Mouse (Mus musculus) kidney, postnatal 0 days (tissue): ENCODE measurements around the gene Egfl7. TPM values are rescaled to one million over a fixed set of nuclear protein-coding genes. Genes with fewer than 3 reads are reported as not detected.

Experiments used
- ATAC-seq: fragments of 200-750 bp; cut with Nextera tagmentation; replicated peaks from 2 replicates; pipeline ENCODE4 v1.8.0; 2017; ENCODE audit warnings: low read depth, moderate number of reproducible peaks, moderate TSS enrichment, moderate library complexity; ENCODE audit not compliant: low FRiP score
- DNase-seq: peaks from one replicate; pipeline ENCODE4 v3.0.0-alpha.2; 2016; ENCODE audit warnings: low spot score
- H3K27ac ChIP-seq: fragments of 300-500 bp; sonication (generic); 2 replicates; pipeline ENCODE4 v1.5.1; 2014; ENCODE audit warnings: mild to moderate bottlenecking
- H3K27me3 ChIP-seq: fragments of 300-500 bp; sonication (generic); 2 replicates; pipeline ENCODE4 v1.6.1; 2014; ENCODE audit warnings: low read length, mixed read lengths; ENCODE audit not compliant: insufficient read depth
- H3K36me3 ChIP-seq: fragments of 300-500 bp; sonication (generic); 2 replicates; pipeline ENCODE4 v1.6.1; 2014; ENCODE audit warnings: low read length, mixed read lengths; ENCODE audit not compliant: insufficient read depth
- H3K4me1 ChIP-seq: fragments of 300-500 bp; sonication (generic); replicated peaks from 2 replicates; pipeline ENCODE4 v1.6.1; 2014; ENCODE audit warnings: antibody characterized with exemption, low read length, mixed read lengths; ENCODE audit not compliant: insufficient read depth
- H3K4me2 ChIP-seq: fragments of 300-500 bp; sonication (generic); 2 replicates; pipeline ENCODE4 v1.6.1; 2014; ENCODE audit warnings: mild to moderate bottlenecking, low read length, moderate library complexity, mixed read lengths
- H3K4me3 ChIP-seq: fragments of 300-500 bp; sonication (generic); replicated peaks from 2 replicates; pipeline ENCODE4 v1.5.1; 2014; ENCODE audit warnings: low read depth, low read length
- H3K9ac ChIP-seq: fragments of 300-500 bp; sonication (generic); 2 replicates; pipeline ENCODE4 v1.6.1; 2014; ENCODE audit warnings: low read depth, low read length
- H3K9me3 ChIP-seq: fragments of 300-500 bp; sonication (generic); replicated peaks from 2 replicates; pipeline ENCODE4 v1.6.1; 2016; ENCODE audit warnings: low read length, inconsistent platforms, mixed read lengths
- CTCF ChIP-seq: IDR thresholded peaks from 2 replicates; pipeline ENCODE4 v1.5.1; 2016; ENCODE audit warnings: antibody characterized with exemption, low read depth, mild to moderate bottlenecking, moderate library complexity
- WGBS: fragments of 180-500 bp; shearing (Covaris S2); extraction: QIAGEN DNeasy Blood & Tissue Kit; methylation state at CpG from one replicate; pipeline ENCODE4 v1.1.7; 2014; 5-methylcytosine and 5-hydroxymethylcytosine counted together
- polyA plus RNA-seq: library from polyadenylated mRNA; unstranded; fragments of >200 nt; fragmentation: Nextera tagmentation; extraction: Ambion mirVana; gene quantifications from 2 replicates; pipeline ENCODE4 v1.2.1, GENCODE M21; 2015

Gene Egfl7
- polyA plus RNA-seq, 1 experiment from 2014 or later = 211 TPM

- WGBS = 67% methylated on average over 12 of the region's 12 CpGs
- no peak overlapping the region; the same call in 1 of the 2 replicates for H3K27ac ChIP-seq
- no peaks in the 10 kb centered on the region for H3K9me3 ChIP-seq
- ATAC-seq (no peak), DNase-seq (no peak)
- H3K4me3 ChIP-seq = no peak overlapping the region
- peak overlapping the region; percentile 76; the same call in 1 of the 2 replicates for H3K4me2 ChIP-seq
- no peaks in the 10 kb centered on the region for H3K27me3 ChIP-seq
- no peak for TF ChIP-seq CTCF
- peak overlapping the region; percentile 51 for H3K9ac ChIP-seq
- H3K4me1 ChIP-seq = peaks cover 4% of the 10 kb centered on the region; the same call in 1 of the 2 replicates
- peaks cover 21% of the 10 kb centered on the region for H3K36me3 ChIP-seq
These were observed 11.6 kb downstream of the Egfl7 start for GRCm38 (mm10) chr2:26591416-26591815.

GRCm38 (mm10) chr2:26593211-26594021 lies 13.6 kb downstream of the Egfl7 start:
- Histone ChIP-seq H3K36me3 (peaks cover 24% of the 10 kb centered on the region), H3K9ac (no peak overlapping the region), H3K27me3 (no peaks in the 10 kb centered on the region), H3K4me3 (no peak overlapping the region), H3K9me3 (no peaks in the 10 kb centered on the region), H3K4me2 (no peak overlapping the region), H3K27ac (no peak overlapping the region), H3K4me1 (0 out of 2 replicates have a peak, but pooled peaks cover 4% of the 10 kb centered on the region)
- ATAC-seq (no peak), DNase-seq (no peak)
- WGBS = 52% methylated on average over 9 of the region's 9 CpGs
- no peak for TF ChIP-seq CTCF

- Histone ChIP-seq H3K9ac (no peak overlapping the region), H3K4me3 (no peak overlapping the region), H3K27ac (no peak overlapping the region), H3K36me3 (peaks cover 24% of the 10 kb centered on the region), H3K9me3 (no peaks in the 10 kb centered on the region), H3K4me2 (no peak overlapping the region), H3K4me1 (0 out of 2 replicates have a peak, but pooled peaks cover 4% of the 10 kb centered on the region), H3K27me3 (no peaks in the 10 kb centered on the region)
- no peak; the same call in 1 of the 2 replicates for ATAC-seq
- TF ChIP-seq CTCF = peak; percentile 62
- peak; percentile 62 for DNase-seq
- WGBS = 63% methylated on average over 9 of the region's 9 CpGs
These were observed 14.2 kb downstream of the Egfl7 start for GRCm38 (mm10) chr2:26594022-26594346.

GRCm38 (mm10) chr2:26594461-26594933 lies 14.7 kb downstream of the Egfl7 start:
- DNase-seq (no peak), ATAC-seq (no peak)
- H3K9me3 ChIP-seq = no peaks in the 10 kb centered on the region
- peaks cover 24% of the 10 kb centered on the region for H3K36me3 ChIP-seq
- H3K9ac ChIP-seq = no peak overlapping the region
- 0 out of 2 replicates have a peak, but pooled peaks cover 4% of the 10 kb centered on the region for H3K4me1 ChIP-seq
- no peaks in the 10 kb centered on the region for H3K27me3 ChIP-seq
- no peak for TF ChIP-seq CTCF
- 78% methylated on average over 7 of the region's 7 CpGs for WGBS
- H3K27ac ChIP-seq = peak overlapping the region; percentile 77
- H3K4me3 ChIP-seq = no peak overlapping the region
- H3K4me2 ChIP-seq = no peak overlapping the region

GRCm38 (mm10) chr2:26594934-26595724 lies 15.3 kb downstream of the Egfl7 start:
- Histone ChIP-seq H3K27ac (peak overlapping the region; percentile 77), H3K27me3 (no peaks in the 10 kb centered on the region), H3K4me1 (0 out of 2 replicates have a peak, but pooled peaks cover 5% of the 10 kb centered on the region), H3K4me3 (no peak overlapping the region), H3K9ac (peak overlapping the region; percentile 13; the same call in 1 of the 2 replicates), H3K36me3 (peaks cover 24% of the 10 kb centered on the region), H3K9me3 (no peaks in the 10 kb centered on the region), H3K4me2 (no peak overlapping the region)
- ATAC-seq = peak; percentile 64
- peak; percentile 58 for DNase-seq
- TF ChIP-seq CTCF = no peak
- 54% methylated on average over 6 of the region's 6 CpGs for WGBS

- TF ChIP-seq CTCF = no peak
- H3K9ac ChIP-seq = no peak overlapping the region
- H3K27ac ChIP-seq = peak overlapping the region; percentile 77
These were observed 16.1 kb downstream of the Egfl7 start for GRCm38 (mm10) chr2:26595725-26596435.

More at GRCm38 (mm10) chr2:26595725-26596435, 16.1 kb downstream of the Egfl7 start:
- Histone ChIP-seq H3K9me3 (no peaks in the 10 kb centered on the region), H3K4me2 (no peak overlapping the region), H3K27me3 (no peaks in the 10 kb centered on the region), H3K4me3 (no peak overlapping the region), H3K36me3 (peaks cover 24% of the 10 kb centered on the region), H3K4me1 (0 out of 2 replicates have a peak, but pooled peaks cover 8% of the 10 kb centered on the region)
- 75% methylated on average over 11 of the region's 11 CpGs for WGBS
- DNase-seq = no peak
- ATAC-seq = no peak
